Mouse (Mus musculus) CH12.LX (cell line): ENCODE measurements around the gene Mras.

Experiments used
- BHLHE40 ChIP-seq: IDR thresholded peaks from 2 replicates; pipeline ENCODE4 v1.6.1; 2011; ENCODE audit warnings: mild to moderate bottlenecking, low read depth, low read length, improper control_type of control experiment
- CHD1 ChIP-seq: IDR thresholded peaks from 2 replicates; pipeline ENCODE4 v1.6.1; 2012; ENCODE audit warnings: low read depth, low read length, improper control_type of control experiment, inconsistent platforms
- CHD2 ChIP-seq: IDR thresholded peaks from 2 replicates; pipeline ENCODE4 v1.6.1; 2011; ENCODE audit warnings: low read length, improper control_type of control experiment
- CTCF ChIP-seq, 2 experiments: IDR thresholded peaks in 1 of 2; conservative IDR thresholded peaks in 1 of 2; 2 replicates each; pipeline ENCODE4 v1.5.1; 2011 to 2012; ENCODE audit warnings: low read depth in 2 of 2, low read length in 2 of 2, improper control_type of control experiment in 1 of 2, inconsistent platforms in 1 of 2, mild to moderate bottlenecking in 1 of 2, moderate library complexity in 1 of 2
- EP300 ChIP-seq: IDR thresholded peaks from 2 replicates; pipeline ENCODE4 v1.6.1; 2011; ENCODE audit warnings: low read length, improper control_type of control experiment
- MAFK ChIP-seq: IDR thresholded peaks from 2 replicates; pipeline ENCODE4 v1.6.1; 2011; ENCODE audit warnings: low read length, improper control_type of control experiment; ENCODE audit not compliant: insufficient replicate concordance
- MAX ChIP-seq: IDR thresholded peaks from 2 replicates; pipeline ENCODE4 v1.6.1; 2011; ENCODE audit warnings: low read length, improper control_type of control experiment
- MXI1 ChIP-seq: IDR thresholded peaks from 2 replicates; pipeline ENCODE4 v1.6.1; 2011; ENCODE audit warnings: mild to moderate bottlenecking, low read depth, low read length, improper control_type of control experiment
- POLR2A ChIP-seq: IDR thresholded peaks from 2 replicates; pipeline ENCODE4 v1.6.1; 2011; ENCODE audit warnings: low read depth, mild to moderate bottlenecking, improper control_type of control experiment, low read length
- USF2 ChIP-seq: conservative IDR thresholded peaks from 2 replicates; pipeline ENCODE4 v1.6.1; 2011; ENCODE audit warnings: low read depth, low read length, improper control_type of control experiment

GRCm38 (mm10) chr9:99421914-99422313 lies 15.3 kb downstream of the Mras start:
- TF ChIP-seq CTCF (conservative IDR thresholded peaks at IDR 0.05 in 1 of 2, IDR thresholded peaks at IDR 0.05 in 1 of 2; ENCODE audit: low read depth in 2 of 2, low read length in 2 of 2) (no peak), CHD1 (no peak), MAFK (no peak), EP300 (peak; percentile 71), MXI1 (no peak), USF2 (no peak), BHLHE40 (no peak), CHD2 (peak; percentile 64), MAX (no peak), POLR2A (no peak)
